Mouse (Mus musculus) lung, embryonic 16.5 days (tissue): Measurements from ENCODE around the gene Ppm1h. TPM values are rescaled to one million over a fixed set of nuclear protein-coding genes. Genes with fewer than 3 reads are reported as not detected.
A peak's percentile ranks its signal among the peaks of the same experiment; 100 is the strongest.
"Not testable (repeated sequence)": the region's sequence is repeated elsewhere in the genome, so short reads cannot be mapped to it uniquely, and the experiment has no call there.

Experiments
- ATAC-seq: fragments of 200-750 bp; cut with Nextera tagmentation; 2 replicates; pipeline ENCODE4 v1.8.0; 2017; ENCODE audit warnings: low read depth, mild to moderate bottlenecking, moderate library complexity
- H3K27ac ChIP-seq: fragments of 300-500 bp; sonication (generic); 2 replicates; pipeline ENCODE4 v1.5.1; 2014; ENCODE audit warnings: mild to moderate bottlenecking, control low read depth, low read length
- H3K27me3 ChIP-seq: fragments of 300-500 bp; sonication (generic); 2 replicates; pipeline ENCODE4 v1.6.1; 2014; ENCODE audit warnings: low read depth, low read length, mixed read lengths; ENCODE audit not compliant: control insufficient read depth, insufficient read depth
- H3K36me3 ChIP-seq: fragments of 300-500 bp; sonication (generic); 2 replicates; pipeline ENCODE4 v1.6.1; 2014; ENCODE audit warnings: low read length; ENCODE audit not compliant: control insufficient read depth, insufficient read depth
- H3K4me1 ChIP-seq: fragments of 300-500 bp; sonication (generic); replicated peaks from 2 replicates; pipeline ENCODE4 v1.6.1; 2014; ENCODE audit warnings: low read length, mixed read lengths; ENCODE audit not compliant: control insufficient read depth, insufficient read depth
- H3K4me2 ChIP-seq: fragments of 300-500 bp; sonication (generic); 2 replicates; pipeline ENCODE4 v1.6.1; 2014; ENCODE audit warnings: low read depth, low read length, control low read depth
- H3K4me3 ChIP-seq: fragments of 300-500 bp; sonication (generic); 2 replicates; pipeline ENCODE4 v1.5.1; 2014; ENCODE audit warnings: mild to moderate bottlenecking, low read length, control low read depth
- H3K9ac ChIP-seq: fragments of 300-500 bp; sonication (generic); 2 replicates; pipeline ENCODE4 v1.6.1; 2014; ENCODE audit warnings: low read length, control low read depth
- H3K9me3 ChIP-seq: fragments of 300-500 bp; sonication (generic); 2 replicates; pipeline ENCODE4 v1.6.1; 2016; ENCODE audit warnings: low read length; ENCODE audit not compliant: control insufficient read depth
- WGBS: fragments of 180-500 bp; shearing (Covaris S2); extraction: QIAGEN DNeasy Blood & Tissue Kit; methylation state at CpG from one replicate; pipeline ENCODE4 v1.1.7; 2014; 5-methylcytosine and 5-hydroxymethylcytosine counted together
- polyA plus RNA-seq: library from polyadenylated mRNA; unstranded; fragments of >200 nt; fragmentation: Nextera tagmentation; extraction: Ambion mirVana; gene quantifications from 2 replicates; pipeline ENCODE4 v1.2.1, GENCODE M21; 2015

Ppm1h gene
- polyA plus RNA-seq, 1 experiment from 2014 or later = 7.3 TPM

GRCm38 (mm10) chr10:122962651-122963050 lies 284.1 kb downstream of the Ppm1h start:
- H3K27me3 ChIP-seq = no peaks in the 10 kb centered on the region
- WGBS = 72% methylated on average over 9 of the region's 9 CpGs
- no peak for ATAC-seq

DNA sequence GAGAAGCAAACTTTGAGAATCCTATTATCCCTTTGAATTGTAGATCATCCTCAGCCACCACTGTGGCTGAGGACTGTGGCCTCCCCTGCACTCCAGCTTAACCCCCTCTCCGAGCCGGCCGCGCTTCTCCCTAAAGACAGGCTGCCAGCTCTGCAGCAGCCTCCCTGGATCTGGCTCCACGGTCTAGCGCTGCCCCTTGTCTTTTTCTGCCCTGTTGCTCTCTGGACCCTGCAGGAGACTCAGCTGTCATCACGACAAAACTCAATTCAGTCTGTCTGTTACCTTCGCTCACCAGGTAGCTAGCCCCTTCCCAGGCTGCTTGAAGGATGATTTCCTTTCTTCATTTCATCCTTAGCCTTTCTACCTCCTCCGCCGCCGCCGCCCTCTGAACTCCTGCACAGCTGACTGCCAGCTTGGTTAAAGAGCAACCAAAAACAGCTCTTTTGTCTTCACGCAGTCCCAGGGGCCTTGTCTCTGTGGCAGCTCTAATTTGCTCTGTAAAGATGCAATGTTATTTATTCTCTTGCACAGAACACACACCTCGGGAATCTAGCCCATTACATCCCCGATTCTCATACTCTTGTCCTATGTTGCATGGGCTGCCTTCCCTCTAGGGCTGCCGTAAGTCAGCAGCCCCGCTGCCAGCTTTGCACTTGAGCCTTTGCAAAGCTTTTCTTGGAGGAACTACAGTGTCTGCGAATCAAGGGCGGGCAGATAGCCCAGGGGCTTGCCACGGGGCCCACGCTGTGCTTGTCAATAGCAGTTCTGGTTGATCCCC lies 285.1 kb downstream of the Ppm1h start:
- Histone ChIP-seq H3K4me1 (peaks cover 8% of the 10 kb centered on the region), H3K4me2 (peak overlapping the region; percentile 52), H3K36me3 (no peaks in the 10 kb centered on the region), H3K27ac (no peak overlapping the region), H3K9me3 (no peaks in the 10 kb centered on the region), H3K4me3 (peak overlapping the region; percentile 21), H3K27me3 (no peaks in the 10 kb centered on the region), H3K9ac (peak overlapping the region; percentile 49; the same call in 1 of the 2 replicates)
- ATAC-seq = no peak
- 7% methylated on average over 21 of the region's 21 CpGs for WGBS

More at GRCm38 (mm10) chr10:122962651-122963050, 284.1 kb downstream of the Ppm1h start:
- H3K4me3 ChIP-seq = no peak overlapping the region
- H3K36me3 ChIP-seq = no peaks in the 10 kb centered on the region
- peaks cover 8% of the 10 kb centered on the region for H3K4me1 ChIP-seq
- no peak overlapping the region for H3K4me2 ChIP-seq
- H3K9me3 ChIP-seq = no peaks in the 10 kb centered on the region
- H3K9ac ChIP-seq = no peak overlapping the region
- no peak overlapping the region for H3K27ac ChIP-seq

DNA sequence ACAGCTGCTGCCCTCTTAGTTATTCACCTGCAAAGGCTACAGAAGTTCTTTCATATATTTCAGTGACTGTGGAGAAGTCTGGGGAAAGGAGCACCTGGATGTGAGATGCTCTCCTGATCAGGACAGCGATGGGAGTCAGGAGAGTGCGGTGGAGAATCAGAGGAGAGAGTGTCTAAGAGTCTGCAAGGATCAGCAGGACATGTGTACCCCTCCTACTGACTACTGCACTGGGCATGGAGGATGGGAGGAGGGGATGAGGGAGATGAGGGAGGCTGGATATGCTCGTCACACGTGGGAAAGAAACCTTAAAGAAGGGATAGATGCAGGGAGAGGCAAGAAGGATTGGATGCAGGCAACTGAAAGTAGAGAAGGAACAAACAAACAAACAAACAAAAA lies 285.7 kb downstream of the Ppm1h start:
- Histone ChIP-seq H3K9me3 (no peaks in the 10 kb centered on the region), H3K27ac (no peak overlapping the region), H3K4me3 (no peak overlapping the region), H3K4me2 (no peak overlapping the region), H3K4me1 (peaks cover 8% of the 10 kb centered on the region), H3K27me3 (no peaks in the 10 kb centered on the region), H3K36me3 (no peaks in the 10 kb centered on the region), H3K9ac (peak overlapping the region; percentile 49; the same call in 1 of the 2 replicates)
- ATAC-seq = no peak
- 46% methylated on average over 4 of the region's 4 CpGs for WGBS

- not testable (repeated sequence) for H3K27me3 ChIP-seq, H3K9me3 ChIP-seq, H3K4me1 ChIP-seq, H3K36me3 ChIP-seq, H3K4me3 ChIP-seq, ATAC-seq, H3K4me2 ChIP-seq, H3K27ac ChIP-seq, H3K9ac ChIP-seq
- 91% methylated on average over 4 of the region's 5 CpGs for WGBS
Measured at GRCm38 (mm10) chr10:122965650-122966049, 287.1 kb downstream of the Ppm1h start.

DNA sequence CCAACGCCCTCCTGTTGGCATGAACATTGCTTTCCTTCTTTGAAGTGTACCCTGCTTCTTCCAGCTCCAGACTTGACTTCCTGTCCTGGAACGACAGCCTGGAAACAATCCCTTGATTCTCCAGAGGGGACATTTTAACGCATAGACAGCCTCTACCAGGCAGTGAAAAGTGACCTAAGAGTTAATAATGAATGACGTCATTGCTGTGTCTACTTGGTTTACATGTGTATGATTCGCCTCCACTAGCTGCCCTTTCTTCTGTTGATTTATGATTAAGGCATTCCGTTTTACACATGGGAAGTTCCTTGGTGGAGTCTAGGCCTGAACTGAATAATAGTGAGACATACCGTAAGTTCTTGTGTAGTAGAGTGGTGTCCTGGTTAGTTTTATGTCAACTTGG lies 287.9 kb downstream of the Ppm1h start:
- Histone ChIP-seq H3K9me3 (no peaks in the 10 kb centered on the region), H3K4me2 (no peak overlapping the region), H3K27ac (no peak overlapping the region), H3K36me3 (no peaks in the 10 kb centered on the region), H3K4me1 (peaks cover 8% of the 10 kb centered on the region), H3K27me3 (no peaks in the 10 kb centered on the region), H3K9ac (no peak overlapping the region), H3K4me3 (no peak overlapping the region)
- 40% methylated on average over 7 of the region's 7 CpGs for WGBS
- ATAC-seq = no peak

GRCm38 (mm10) chr10:122970188-122970587 lies 291.6 kb downstream of the Ppm1h start:
- WGBS = 75% methylated on average over 7 of the region's 7 CpGs
- Histone ChIP-seq H3K36me3 (no peaks in the 10 kb centered on the region), H3K27ac (no peak overlapping the region)

DNA sequence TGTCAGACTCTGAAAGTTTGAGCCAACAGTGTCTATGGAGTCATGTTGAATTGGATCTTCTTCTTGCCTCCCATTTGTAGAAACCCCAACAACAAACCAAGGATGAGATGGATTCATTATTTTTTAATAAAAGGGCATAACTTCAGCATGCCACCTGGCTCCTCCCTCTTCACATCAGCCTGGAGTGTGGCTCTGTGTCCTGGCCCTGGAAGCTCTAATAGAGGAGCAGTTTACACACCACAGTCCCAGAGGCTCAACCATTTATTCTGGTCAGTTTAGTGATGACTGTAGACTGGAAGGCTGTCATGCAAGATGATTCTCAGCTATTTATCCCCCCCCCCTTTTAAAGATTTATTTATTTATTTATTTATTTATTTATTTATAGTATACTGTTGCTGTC lies 294.7 kb downstream of the Ppm1h start:
- no peak overlapping the region for H3K9ac ChIP-seq
- no peaks in the 10 kb centered on the region for H3K36me3 ChIP-seq
- H3K27me3 ChIP-seq = no peaks in the 10 kb centered on the region
- H3K4me3 ChIP-seq = no peak overlapping the region
- no peaks in the 10 kb centered on the region for H3K9me3 ChIP-seq
- no peak overlapping the region for H3K27ac ChIP-seq
- ATAC-seq = no peak
- H3K4me2 ChIP-seq = no peak overlapping the region
- H3K4me1 ChIP-seq = no peaks in the 10 kb centered on the region

More at GRCm38 (mm10) chr10:122970188-122970587, 291.6 kb downstream of the Ppm1h start:
- no peaks in the 10 kb centered on the region for H3K27me3 ChIP-seq
- H3K9ac ChIP-seq = no peak overlapping the region
- no peak overlapping the region for H3K4me2 ChIP-seq
- no peaks in the 10 kb centered on the region for H3K9me3 ChIP-seq
- no peaks in the 10 kb centered on the region for H3K4me1 ChIP-seq
- no peak overlapping the region for H3K4me3 ChIP-seq
- ATAC-seq = no peak

GRCm38 (mm10) chr10:122976038-122976437 lies 297.5 kb downstream of the Ppm1h start:
- no peak for ATAC-seq
- H3K9me3 ChIP-seq = no peaks in the 10 kb centered on the region
- 67% methylated on average over 9 of the region's 9 CpGs for WGBS

DNA sequence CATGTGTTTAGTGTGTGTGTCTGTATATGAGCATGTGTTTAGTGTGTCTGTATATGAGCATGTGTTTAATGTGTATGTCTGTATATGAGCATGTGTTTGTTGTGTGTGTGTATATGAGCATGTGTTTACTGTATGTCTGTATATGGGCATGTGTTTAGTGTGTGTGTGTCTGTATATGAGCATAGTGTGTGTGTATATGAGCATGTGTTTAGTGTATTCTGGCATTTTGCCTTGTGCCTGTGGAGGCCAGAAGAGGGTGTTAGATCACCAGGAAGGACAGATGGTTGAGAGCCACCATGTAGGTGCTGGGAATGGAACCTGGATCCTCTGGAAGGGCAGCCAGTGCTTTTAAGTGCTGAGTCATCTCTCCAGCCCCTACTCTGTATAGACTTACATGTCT lies 300.8 kb downstream of the Ppm1h start:
- Histone ChIP-seq H3K4me3 (no peak overlapping the region), H3K36me3 (peaks cover 13% of the 10 kb centered on the region), H3K4me1 (peaks cover 12% of the 10 kb centered on the region), H3K27me3 (no peaks in the 10 kb centered on the region), H3K9me3 (no peaks in the 10 kb centered on the region), H3K27ac (no peak overlapping the region), H3K9ac (no peak overlapping the region), H3K4me2 (no peak overlapping the region)
- no peak for ATAC-seq

More at GRCm38 (mm10) chr10:122976038-122976437, 297.5 kb downstream of the Ppm1h start:
- Histone ChIP-seq H3K27ac (no peak overlapping the region), H3K27me3 (no peaks in the 10 kb centered on the region), H3K4me3 (no peak overlapping the region), H3K4me1 (no peaks in the 10 kb centered on the region), H3K36me3 (peaks cover 7% of the 10 kb centered on the region), H3K9ac (no peak overlapping the region), H3K4me2 (no peak overlapping the region)
